Mouse (Mus musculus) midbrain, postnatal 0 days (tissue): ENCODE measurements around the gene Cwc15. TPM values are rescaled to one million over a fixed set of nuclear protein-coding genes. Genes with fewer than 3 reads are reported as not detected.
"Not testable (repeated sequence)": the region's sequence is repeated elsewhere in the genome, so short reads cannot be mapped to it uniquely, and the experiment has no call there.

Experiments used
- ATAC-seq: fragments of 200-750 bp; cut with Nextera tagmentation; 2 replicates; pipeline ENCODE4 v1.8.0; 2017; ENCODE audit warnings: moderate number of reproducible peaks, mild to moderate bottlenecking, moderate TSS enrichment, moderate library complexity; ENCODE audit not compliant: low FRiP score
- DNase-seq: peaks from one replicate; pipeline ENCODE4 v3.0.0-alpha.2; 2015; ENCODE audit warnings: low spot score
- H3K27ac ChIP-seq: fragments of 300-500 bp; sonication (generic); 2 replicates; pipeline ENCODE4 v1.5.1; 2014; ENCODE audit warnings: low read depth, mild to moderate bottlenecking, low read length, mixed read lengths
- H3K27me3 ChIP-seq: fragments of 300-500 bp; sonication (generic); 2 replicates; pipeline ENCODE4 v1.6.1; 2014; ENCODE audit warnings: low read length, control low read depth, mixed read lengths; ENCODE audit not compliant: insufficient read depth
- H3K36me3 ChIP-seq: fragments of 300-500 bp; sonication (generic); 2 replicates; pipeline ENCODE4 v1.6.1; 2014; ENCODE audit warnings: low read length, control low read depth, mixed read lengths; ENCODE audit not compliant: insufficient read depth
- H3K4me1 ChIP-seq: fragments of 300-500 bp; sonication (generic); 2 replicates; pipeline ENCODE4 v1.6.1; 2014; ENCODE audit warnings: mild to moderate bottlenecking, control low read depth, antibody characterized with exemption, low read length, mixed read lengths; ENCODE audit not compliant: insufficient read depth
- H3K4me2 ChIP-seq: fragments of 300-500 bp; sonication (generic); 2 replicates; pipeline ENCODE4 v1.6.1; 2014; ENCODE audit warnings: low read depth, mild to moderate bottlenecking, low read length, mixed read lengths; ENCODE audit not compliant: poor library complexity, severe bottlenecking
- H3K4me3 ChIP-seq: fragments of 300-500 bp; sonication (generic); 2 replicates; pipeline ENCODE4 v1.5.1; 2014; ENCODE audit warnings: low read depth, mild to moderate bottlenecking, low read length, moderate library complexity
- H3K9ac ChIP-seq: fragments of 300-500 bp; sonication (generic); replicated peaks from 2 replicates; pipeline ENCODE4 v1.6.1; 2014; ENCODE audit warnings: mild to moderate bottlenecking, low read length, moderate library complexity, mixed read lengths; ENCODE audit not compliant: poor library complexity, severe bottlenecking
- H3K9me3 ChIP-seq: fragments of 300-500 bp; sonication (generic); 2 replicates; pipeline ENCODE4 v1.6.1; 2016; ENCODE audit warnings: low read length, control low read depth
- CTCF ChIP-seq: IDR thresholded peaks from 2 replicates; pipeline ENCODE4 v1.5.1; 2016; ENCODE audit warnings: antibody characterized with exemption, mild to moderate bottlenecking
- WGBS: fragments of 180-500 bp; shearing (Covaris S2); extraction: QIAGEN DNeasy Blood & Tissue Kit; methylation state at CpG from one replicate; pipeline ENCODE4 v1.1.7; 2014; 5-methylcytosine and 5-hydroxymethylcytosine counted together
- polyA plus RNA-seq: library from polyadenylated mRNA; unstranded; fragments of >200 nt; fragmentation: Nextera tagmentation; extraction: Ambion mirVana; gene quantifications from 2 replicates; pipeline ENCODE4 v1.2.1, GENCODE M21; 2015
- total RNA-seq: library from RNA; depleted of rRNA; stranded (reverse); fragments of >200 nt; gene quantifications from 2 replicates; pipeline ENCODE4 v1.2.3, GENCODE M21; 2014; rRNA removed

Gene Cwc15
- total RNA-seq (50.4 and 57.5 TPM in 2 replicates), polyA plus RNA-seq (140 and 142 TPM in 2 replicates)

DNA sequence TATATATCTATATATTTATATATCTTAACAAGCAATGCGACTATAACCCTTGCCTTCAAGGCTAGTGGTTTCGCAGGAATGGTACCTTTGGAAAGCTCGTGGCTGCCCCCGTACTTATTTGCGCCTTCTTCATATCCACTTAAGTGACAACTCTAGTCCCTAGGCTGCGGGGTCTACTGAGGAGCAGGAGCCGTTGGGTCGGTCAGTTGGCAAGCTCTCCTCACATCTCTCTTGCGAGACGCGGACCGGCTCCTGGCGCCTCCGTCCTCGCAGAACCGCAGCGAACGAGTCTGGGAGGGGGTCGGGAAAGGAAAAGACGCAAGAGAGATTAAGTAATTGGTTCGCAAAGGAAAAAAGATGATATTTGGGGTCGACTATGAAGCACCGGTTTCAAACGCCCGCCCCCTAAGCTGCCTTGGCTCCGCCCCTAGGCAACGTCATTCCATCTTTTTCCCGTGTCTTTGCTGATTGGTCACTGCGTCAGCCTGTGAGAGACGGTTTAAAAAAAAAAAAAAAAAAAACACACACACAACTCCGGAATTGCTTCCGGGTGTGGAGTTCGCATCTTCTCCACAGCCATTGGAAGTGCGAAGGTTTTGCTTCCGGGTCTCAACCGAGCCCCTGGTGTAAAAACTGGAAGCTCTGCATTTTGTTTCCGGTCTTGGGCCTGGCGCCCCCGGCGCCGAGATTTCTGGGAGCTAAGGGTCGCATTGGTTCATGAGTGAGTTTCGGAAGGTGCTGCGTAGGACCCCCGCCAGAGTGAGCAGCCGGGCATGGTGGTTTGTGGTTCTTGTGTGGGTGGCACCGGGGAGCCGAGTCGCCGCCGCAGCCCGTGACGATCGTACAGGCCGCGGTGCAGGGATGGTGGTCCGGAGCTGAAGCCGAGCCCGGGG lies at the start of gene Cwc15, which contains the start of gene Kdm4d:
Gene Cwc15, plus strand, starts transcription at position 595 of the 893 bp plus-strand sequence.
Gene Kdm4d, minus strand, starts transcription at position 460 of the 893 bp plus-strand sequence.
- DNase-seq = peak; percentile 100
- Histone ChIP-seq H3K9ac (peak within 1 kb of the TSS; percentile 75), H3K4me3 (peak within 1 kb of the TSS; percentile 53), H3K4me1 (0 out of 2 replicates have a peak, but pooled peaks cover 2% of the 10 kb centered on the region), H3K27me3 (no peaks in the 10 kb centered on the region), H3K9me3 (no peaks in the 10 kb centered on the region), H3K27ac (peak within 1 kb of the TSS; percentile 75), H3K36me3 (peaks cover 17% of the 10 kb centered on the region; the same call in 1 of the 2 replicates), H3K4me2 (peak within 1 kb of the TSS; percentile 75)
- TF ChIP-seq CTCF = peak; percentile 4; the same call in 1 of the 2 replicates
- WGBS = under 1% methylated on average over 59 of the region's 59 CpGs
- ATAC-seq = peak; percentile 98

- not testable (repeated sequence) for H3K4me3 ChIP-seq, H3K27me3 ChIP-seq, DNase-seq, H3K4me2 ChIP-seq, ATAC-seq, H3K36me3 ChIP-seq, H3K27ac ChIP-seq, H3K9me3 ChIP-seq, H3K9ac ChIP-seq, H3K4me1 ChIP-seq
- 71% methylated on average over 8 of the region's 8 CpGs for WGBS
Measured at GRCm38 (mm10) chr9:14451120-14451519, 49.3 kb upstream of the Cwc15 start.

DNA sequence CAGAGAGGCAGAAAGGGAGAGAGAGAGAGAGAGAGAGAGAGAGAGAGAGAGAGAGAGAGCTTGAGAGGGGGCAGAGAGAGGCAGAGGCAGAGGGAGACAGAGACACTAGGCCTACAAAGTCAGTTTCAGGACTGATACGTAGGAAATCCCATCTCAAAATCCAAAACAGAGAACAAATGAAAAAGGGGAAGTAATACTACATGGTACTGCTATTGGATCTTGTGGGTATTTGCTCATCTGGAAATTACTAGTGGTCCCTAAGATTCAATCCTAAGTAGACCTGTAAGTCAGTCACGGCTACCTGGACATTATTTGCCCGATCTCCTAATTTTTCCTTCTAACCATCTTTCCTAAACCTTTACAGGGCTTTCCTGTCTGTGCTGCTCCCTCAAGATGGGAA lies 44.1 kb upstream of the Cwc15 start:
- ATAC-seq (no peak), DNase-seq (no peak)
- H3K9me3 ChIP-seq = no peaks in the 10 kb centered on the region
- H3K27ac ChIP-seq = no peak overlapping the region
- H3K27me3 ChIP-seq = no peaks in the 10 kb centered on the region
- H3K9ac ChIP-seq = no peak overlapping the region
- H3K36me3 ChIP-seq = no peaks in the 10 kb centered on the region
- no peak overlapping the region for H3K4me2 ChIP-seq
- TF ChIP-seq CTCF = no peak
- H3K4me1 ChIP-seq = no peaks in the 10 kb centered on the region
- 90% methylated on average over 3 of the region's 3 CpGs for WGBS
- H3K4me3 ChIP-seq = no peak overlapping the region

DNA sequence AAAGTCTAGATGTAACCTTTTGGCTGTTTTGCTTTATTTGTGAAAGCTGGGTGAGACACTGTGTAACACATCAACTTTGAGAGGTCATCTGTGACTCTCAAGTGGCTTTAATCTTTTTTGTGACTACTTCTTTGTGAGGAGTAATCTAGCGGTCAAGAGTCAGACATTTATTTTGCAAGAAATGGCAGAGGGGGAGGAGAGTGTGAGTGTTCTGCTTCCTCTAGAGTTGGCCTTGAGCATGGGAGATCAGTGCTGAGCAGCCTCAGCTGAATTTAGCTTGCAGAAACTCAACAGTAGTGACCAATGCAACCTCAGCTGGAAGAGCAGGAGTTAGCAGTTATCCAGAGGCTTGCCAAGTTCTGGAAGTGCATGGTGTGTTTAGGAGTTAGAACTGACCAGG lies 37.9 kb upstream of the Cwc15 start:
- H3K27ac ChIP-seq, DNase-seq, H3K27me3 ChIP-seq, H3K4me3 ChIP-seq, H3K36me3 ChIP-seq, ATAC-seq, H3K9me3 ChIP-seq, H3K4me1 ChIP-seq, H3K4me2 ChIP-seq, H3K9ac ChIP-seq: not testable (repeated sequence)
- 89% methylated on average over 1 of the region's 1 CpGs for WGBS

GRCm38 (mm10) chr9:14463668-14464067 lies 36.7 kb upstream of the Cwc15 start:
- not testable (repeated sequence) for H3K4me1 ChIP-seq, H3K27me3 ChIP-seq, H3K4me2 ChIP-seq, H3K9me3 ChIP-seq, H3K9ac ChIP-seq, H3K27ac ChIP-seq, DNase-seq, H3K36me3 ChIP-seq, ATAC-seq, H3K4me3 ChIP-seq
- 83% methylated on average over 9 of the region's 12 CpGs for WGBS
